In genomic region chr11:94896753-94897376, GRCm38 (mm10) we compare ENCODE assay signal across 17 mouse cellular contexts. TPM values are rescaled to one million over a fixed set of nuclear protein-coding genes. Genes with fewer than 3 reads are reported as not detected.
A peak's percentile ranks its signal among the peaks of the same experiment; 100 is the strongest.
DNase-seq lines count a peak whose midpoint lies in the region; ATAC-seq and TF ChIP-seq lines count a peak whose summit lies in the region.
"Had no signal": no experiment of that assay in that cellular context is flagged by ENCODE, and none has a peak within 500 bp of the region (broad histone marks: within the 10 kb centered on the region; RNA-seq: fewer than 3 reads in every experiment).

No protein-coding gene starts in this region.

- no peaks in the 10 kb centered on the region for H3K9me3 ChIP-seq in forebrain, embryonic 14.5 days (replicated peaks; ENCODE audit: control insufficient read depth, low read length)
- no peaks in the 10 kb centered on the region for H3K9me3 ChIP-seq in forebrain, embryonic 10.5 days
- no peaks in the 10 kb centered on the region for H3K9me3 ChIP-seq in limb, embryonic 14.5 days (ENCODE audit: control insufficient read depth, low read length)
- H3K9me3 ChIP-seq in stomach, postnatal 0 days (ENCODE audit: control insufficient read depth, low read length) = no peaks in the 10 kb centered on the region
- H3K9me3 ChIP-seq in neural tube, embryonic 15.5 days (replicated peaks) = no peaks in the 10 kb centered on the region
- H3K9me3 ChIP-seq: forebrain, embryonic 13.5 days; hindbrain, embryonic 12.5 days; neural tube, embryonic 12.5 days had no signal

- no peak overlapping the region for H3K4me3 ChIP-seq in forebrain, embryonic 14.5 days (ENCODE audit: low read depth, low read length)
- H3K4me3 ChIP-seq in forebrain, embryonic 10.5 days = no peak overlapping the region
- no peak overlapping the region for H3K4me3 ChIP-seq in limb, embryonic 14.5 days (replicated peaks; ENCODE audit: low read length)
- H3K4me3 ChIP-seq in stomach, postnatal 0 days (ENCODE audit: low read depth, low read length) = no peak overlapping the region
- H3K4me3 ChIP-seq in neural tube, embryonic 15.5 days (replicated peaks) = no peak overlapping the region
- H3K4me3 ChIP-seq: forebrain, embryonic 13.5 days; heart, adult 2 months; hindbrain, embryonic 12.5 days; neural tube, embryonic 12.5 days had no signal

- peak; percentile 55 for TF ChIP-seq EP300 in stomach, postnatal 0 days (optimal IDR thresholded peaks at IDR 0.05)

- TF ChIP-seq POLR2A in limb, embryonic 14.5 days (IDR thresholded peaks at IDR 0.05; ENCODE audit: borderline replicate concordance, extremely low read depth, insufficient read depth, insufficient read length) = no peak

- TF ChIP-seq CTCF in stomach, postnatal 0 days (IDR thresholded peaks at IDR 0.05; ENCODE audit: low read depth) = 0 out of 2 replicates have a peak, but pooled peaks have one; percentile 1

- H3K4me2 ChIP-seq in forebrain, embryonic 14.5 days (ENCODE audit: low read length) = no peak overlapping the region
- H3K4me2 ChIP-seq in limb, embryonic 14.5 days (replicated peaks; ENCODE audit: low read depth, low read length, severe bottlenecking) = no peak overlapping the region
- H3K4me2 ChIP-seq in stomach, postnatal 0 days (replicated peaks; ENCODE audit: low read depth) = peak overlapping the region; percentile 1; the same call in 1 of the 2 replicates
- no peak overlapping the region for H3K4me2 ChIP-seq in neural tube, embryonic 15.5 days
- H3K4me2 ChIP-seq: forebrain, embryonic 13.5 days; hindbrain, embryonic 12.5 days; neural tube, embryonic 12.5 days had no signal

- ATAC-seq in forebrain, embryonic 14.5 days = no peak
- peak; percentile 41 for ATAC-seq in limb, embryonic 14.5 days (ENCODE audit: low FRiP score, low read depth)
- ATAC-seq in stomach, postnatal 0 days (ENCODE audit: low FRiP score, low TSS enrichment) = peak; percentile 76; the same call in 1 of the 2 replicates
- no peak for ATAC-seq in neural tube, embryonic 15.5 days (ENCODE audit: low FRiP score)
- ATAC-seq: forebrain, embryonic 13.5 days; midbrain, embryonic 16.5 days had no signal

- 75% methylated on average over 16 of the region's 16 CpGs for WGBS in forebrain, embryonic 14.5 days
- 83% methylated on average over 16 of the region's 16 CpGs for WGBS in forebrain, embryonic 10.5 days
- 55% methylated on average over 16 of the region's 16 CpGs for WGBS in limb, embryonic 14.5 days
- whole genome bisulfite sequencing in stomach, postnatal 0 days = 37% methylated on average over 16 of the region's 16 CpGs
- 76% methylated on average over 16 of the region's 16 CpGs for WGBS in neural tube, embryonic 15.5 days

- no peaks in the 10 kb centered on the region for H3K4me1 ChIP-seq in forebrain, embryonic 14.5 days (ENCODE audit: control insufficient read depth, insufficient read depth, low read length)
- H3K4me1 ChIP-seq in forebrain, embryonic 10.5 days = peaks cover 4% of the 10 kb centered on the region; the same call in 1 of the 2 replicates
- H3K4me1 ChIP-seq in limb, embryonic 14.5 days (ENCODE audit: control insufficient read depth, insufficient read depth, low read length) = peaks cover 15% of the 10 kb centered on the region; the same call in 1 of the 2 replicates
- H3K4me1 ChIP-seq in stomach, postnatal 0 days (replicated peaks; ENCODE audit: control insufficient read depth, insufficient read depth) = no peaks in the 10 kb centered on the region
- no peaks in the 10 kb centered on the region for H3K4me1 ChIP-seq in neural tube, embryonic 15.5 days
- H3K4me1 ChIP-seq: forebrain, embryonic 13.5 days; hindbrain, embryonic 12.5 days; neural tube, embryonic 12.5 days had no signal

- no peaks in the 10 kb centered on the region for H3K27me3 ChIP-seq in forebrain, embryonic 14.5 days (replicated peaks; ENCODE audit: control insufficient read depth, insufficient read depth, low read length)
- no peaks in the 10 kb centered on the region for H3K27me3 ChIP-seq in forebrain, embryonic 10.5 days (ENCODE audit: poor library complexity, severe bottlenecking)
- H3K27me3 ChIP-seq in limb, embryonic 14.5 days (ENCODE audit: control insufficient read depth, insufficient read depth, low read length) = no peaks in the 10 kb centered on the region
- no peaks in the 10 kb centered on the region for H3K27me3 ChIP-seq in stomach, postnatal 0 days (ENCODE audit: control insufficient read depth, insufficient read depth, low read length)
- H3K27me3 ChIP-seq in neural tube, embryonic 15.5 days (replicated peaks) = no peaks in the 10 kb centered on the region
- H3K27me3 ChIP-seq: forebrain, embryonic 13.5 days; hindbrain, embryonic 12.5 days; neural tube, embryonic 12.5 days had no signal

- H3K9ac ChIP-seq in forebrain, embryonic 14.5 days (ENCODE audit: low read length) = no peak overlapping the region
- H3K9ac ChIP-seq in limb, embryonic 14.5 days (ENCODE audit: low read depth, low read length, severe bottlenecking) = 0 out of 2 replicates have a peak overlapping the region, but pooled peaks have one; percentile 17
- H3K9ac ChIP-seq in stomach, postnatal 0 days (ENCODE audit: low read length) = no peak overlapping the region
- no peak overlapping the region for H3K9ac ChIP-seq in neural tube, embryonic 15.5 days (replicated peaks)
- H3K9ac ChIP-seq: forebrain, embryonic 13.5 days; hindbrain, embryonic 12.5 days; neural tube, embryonic 12.5 days had no signal

- H3K36me3 ChIP-seq in forebrain, embryonic 14.5 days (ENCODE audit: control insufficient read depth, insufficient read depth, low read length) = no peaks in the 10 kb centered on the region
- H3K36me3 ChIP-seq in forebrain, embryonic 10.5 days (replicated peaks) = no peaks in the 10 kb centered on the region
- H3K36me3 ChIP-seq in limb, embryonic 14.5 days (ENCODE audit: control insufficient read depth, insufficient read depth, low read length) = no peaks in the 10 kb centered on the region
- H3K36me3 ChIP-seq in stomach, postnatal 0 days (ENCODE audit: control insufficient read depth, insufficient read depth, low read length) = no peaks in the 10 kb centered on the region
- no peaks in the 10 kb centered on the region for H3K36me3 ChIP-seq in neural tube, embryonic 15.5 days
- H3K36me3 ChIP-seq: hindbrain, embryonic 12.5 days; neural tube, embryonic 12.5 days had no signal

- DNase-seq in forebrain, embryonic 14.5 days (ENCODE audit: low spot score) = peak; percentile 14
- no peak for DNase-seq in forebrain, embryonic 10.5 days (ENCODE audit: extremely low spot score, low spot score)
- DNase-seq in right cerebral cortex, adult 2 months (ENCODE audit: low spot score in 2 of 2) = peak; percentile 8 to 21
- no peak for DNase-seq in right cerebral cortex, postnatal 4 days
- DNase-seq in limb, embryonic 14.5 days (ENCODE audit: low spot score) = no peak
- peak; percentile 27 for DNase-seq in stomach, postnatal 0 days (ENCODE audit: low spot score)
- no peak for DNase-seq in frontal cortex, adult 2 months (ENCODE audit: extremely low spot score in 1 of 2, low spot score in 1 of 2)
- DNase-seq: cerebellum, postnatal 25 days; gastrocnemius, postnatal 10 days; heart, adult 2 months; kidney, adult 2 months; thymus, postnatal 4 days had no signal

- H3K27ac ChIP-seq in forebrain, embryonic 14.5 days (ENCODE audit: low read depth, low read length) = no peak overlapping the region
- no peak overlapping the region for H3K27ac ChIP-seq in forebrain, embryonic 10.5 days
- peak overlapping the region; percentile 72 for H3K27ac ChIP-seq in limb, embryonic 14.5 days (replicated peaks; ENCODE audit: low read depth, low read length)
- H3K27ac ChIP-seq in stomach, postnatal 0 days (replicated peaks) = peak overlapping the region; percentile 65
- H3K27ac ChIP-seq in neural tube, embryonic 15.5 days (replicated peaks) = no peak overlapping the region
- H3K27ac ChIP-seq: forebrain, embryonic 13.5 days; heart, adult 2 months; hindbrain, embryonic 12.5 days; neural tube, embryonic 12.5 days had no signal

RNA-seq across cellular contexts. Expression of gene Col1a1, which starts 39.2 kb away (rescaled TPM):
- polyA plus RNA-seq in forebrain, embryonic 14.5 days (2014; fragmentation: Nextera tagmentation; extraction: Ambion mirVana) = 20.6 and 41.7 TPM in 2 replicates
- 62.2 and 65.3 TPM in 2 replicates for polyA plus RNA-seq in forebrain, embryonic 10.5 days (2016; fragmentation: Nextera tagmentation; extraction: Ambion mirVana)
- polyA plus RNA-seq in limb, embryonic 14.5 days (2012; rRNA removed) = 1,421 and 1,570 TPM in 2 replicates
- 2,528 and 2,873 TPM in 2 replicates for polyA plus RNA-seq in limb, embryonic 14.5 days (2014; fragmentation: Nextera tagmentation; extraction: Ambion mirVana)
- 816 and 869 TPM in 2 replicates for polyA plus RNA-seq in stomach, postnatal 0 days (2015; fragmentation: Nextera tagmentation; extraction: Ambion mirVana)
- polyA plus RNA-seq in neural tube, embryonic 15.5 days (2015; fragmentation: Nextera tagmentation; extraction: Ambion mirVana) = 317 and 375 TPM in 2 replicates
- polyA plus RNA-seq in frontal cortex, adult 2 months (2012; rRNA removed) = 6.9 and 8.7 TPM in 2 replicates

Comparison
In these comparisons a context has a peak if more than half of its experiments do, and no peak if none do; other contexts are left out.
1. DNase-seq: peak in forebrain, embryonic 14.5 days (single experiment), right cerebral cortex, adult 2 months (2 of 2) and stomach, postnatal 0 days (single experiment); none in forebrain, embryonic 10.5 days (single experiment), right cerebral cortex, postnatal 4 days (single experiment), limb, embryonic 14.5 days (single experiment) and frontal cortex, adult 2 months (0 of 2).
2. ATAC-seq: peak in limb, embryonic 14.5 days (single experiment) and stomach, postnatal 0 days (single experiment); none in forebrain, embryonic 14.5 days (single experiment) and neural tube, embryonic 15.5 days (single experiment).
3. H3K27ac ChIP-seq: peak in limb, embryonic 14.5 days (single experiment) and stomach, postnatal 0 days (single experiment); none in forebrain, embryonic 14.5 days (single experiment), forebrain, embryonic 10.5 days (single experiment) and neural tube, embryonic 15.5 days (single experiment).